Mouse (Mus musculus): ENCODE results near the gene Matk.

DNA sequence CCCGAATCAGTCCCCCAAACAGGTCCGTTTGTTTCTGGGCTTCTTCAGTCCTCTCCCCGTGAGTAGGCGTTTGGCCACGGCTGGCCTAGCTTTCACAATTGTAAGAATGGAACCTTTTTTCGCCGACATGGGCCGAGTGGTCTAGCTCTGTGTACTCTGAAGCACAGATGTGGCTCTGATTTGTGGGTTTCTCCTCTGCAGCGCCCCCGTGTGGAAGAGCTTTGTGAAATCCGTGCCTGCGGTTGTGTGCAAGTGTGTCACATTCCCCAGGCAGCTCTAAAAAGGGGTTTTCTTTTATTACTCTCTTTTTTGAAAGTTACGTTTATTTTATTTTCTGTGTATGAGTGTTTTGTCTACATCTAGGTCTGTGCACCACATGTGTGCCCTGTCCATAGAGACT lies 11.9 kb upstream of the Matk start:
- TF ChIP-seq POLR2A (IDR thresholded peaks at IDR 0.05; ENCODE audit: low read depth, low read length), result no peak
- TF ChIP-seq CTCF (IDR thresholded peaks at IDR 0.05; ENCODE audit: borderline replicate concordance, insufficient read depth, low read length), result peak; percentile 49; the same call in 1 of the 2 replicates

All from embryonic fibroblast, embryonic 13.5 days (primary cell).